8 mouse cellular contexts compared by ENCODE assay signal in genomic region chr6:71990371-71990837, GRCm38 (mm10).
DNase-seq lines count a peak whose midpoint lies in the region; ATAC-seq lines count a peak whose summit lies in the region.
"Had no signal": no experiment of that assay in that cellular context is flagged by ENCODE, and none has a peak within 500 bp of the region (broad histone marks: within the 10 kb centered on the region; RNA-seq: fewer than 3 reads in every experiment).

No protein-coding gene starts in this region.

- H3K27me3 ChIP-seq in lung, embryonic 16.5 days (ENCODE audit: control insufficient read depth, insufficient read depth, low read depth, low read length) = no peaks in the 10 kb centered on the region
- no peaks in the 10 kb centered on the region for H3K27me3 ChIP-seq in hindbrain, embryonic 11.5 days (ENCODE audit: control insufficient read depth, insufficient read depth, low read length)
- no peaks in the 10 kb centered on the region for H3K27me3 ChIP-seq in stomach, embryonic 14.5 days (ENCODE audit: control insufficient read depth, insufficient read depth, low read length)
- H3K27me3 ChIP-seq: liver, embryonic 15.5 days had no signal

- H3K4me1 ChIP-seq in lung, embryonic 16.5 days (replicated peaks; ENCODE audit: control insufficient read depth, insufficient read depth, low read length) = peaks cover 19% of the 10 kb centered on the region
- H3K4me1 ChIP-seq in hindbrain, embryonic 11.5 days (replicated peaks; ENCODE audit: control insufficient read depth, insufficient read depth, low read length) = no peaks in the 10 kb centered on the region
- H3K4me1 ChIP-seq in stomach, embryonic 14.5 days (ENCODE audit: control insufficient read depth, insufficient read depth, low read length) = peaks cover 19% of the 10 kb centered on the region

- H3K9ac ChIP-seq in lung, embryonic 16.5 days (ENCODE audit: low read length) = no peak overlapping the region
- no peak overlapping the region for H3K9ac ChIP-seq in hindbrain, embryonic 11.5 days (ENCODE audit: low read depth, low read length)
- no peak overlapping the region for H3K9ac ChIP-seq in stomach, embryonic 14.5 days (replicated peaks; ENCODE audit: low read depth, low read length)
- H3K9ac ChIP-seq: liver, embryonic 15.5 days had no signal

- ATAC-seq in lung, embryonic 16.5 days (ENCODE audit: low read depth) = no peak
- no peak for ATAC-seq in hindbrain, embryonic 11.5 days (ENCODE audit: low FRiP score)
- no peak for ATAC-seq in stomach, embryonic 14.5 days (ENCODE audit: insufficient number of reproducible peaks, insufficient read depth, low FRiP score, low read depth)

- no peak overlapping the region for H3K4me3 ChIP-seq in lung, embryonic 16.5 days (ENCODE audit: low read length)
- H3K4me3 ChIP-seq in hindbrain, embryonic 11.5 days (ENCODE audit: low read depth, low read length) = no peak overlapping the region
- H3K4me3 ChIP-seq in stomach, embryonic 14.5 days (ENCODE audit: low read depth, low read length) = no peak overlapping the region
- H3K4me3 ChIP-seq: liver, embryonic 15.5 days had no signal

- no peak overlapping the region for H3K4me2 ChIP-seq in lung, embryonic 16.5 days (ENCODE audit: low read depth, low read length)
- H3K4me2 ChIP-seq in hindbrain, embryonic 11.5 days (replicated peaks; ENCODE audit: low read depth, low read length) = no peak overlapping the region
- no peak overlapping the region for H3K4me2 ChIP-seq in stomach, embryonic 14.5 days (replicated peaks; ENCODE audit: low read depth, low read length)
- H3K4me2 ChIP-seq: liver, embryonic 15.5 days had no signal

- DNase-seq in lung, postnatal 10 days = no peak
- peak; percentile 87 for DNase-seq in cerebellum, adult 8-10 months
- peak; percentile 39 for DNase-seq in hindbrain, embryonic 11.5 days (ENCODE audit: low spot score)
- no peak for DNase-seq in left cerebral cortex, adult 11 months (ENCODE audit: low spot score)
- DNase-seq in thymus, adult 18-20 months = no peak

- 64% methylated on average over 8 of the region's 8 CpGs for WGBS in lung, embryonic 16.5 days
- 64% methylated on average over 8 of the region's 8 CpGs for WGBS in hindbrain, embryonic 11.5 days
- 68% methylated on average over 8 of the region's 8 CpGs for WGBS in stomach, embryonic 14.5 days

- no peaks in the 10 kb centered on the region for H3K9me3 ChIP-seq in lung, embryonic 16.5 days (ENCODE audit: control insufficient read depth, low read length)
- no peaks in the 10 kb centered on the region for H3K9me3 ChIP-seq in hindbrain, embryonic 11.5 days (ENCODE audit: control insufficient read depth, low read length)
- H3K9me3 ChIP-seq in stomach, embryonic 14.5 days (ENCODE audit: control insufficient read depth, low read depth, low read length) = no peaks in the 10 kb centered on the region
- H3K9me3 ChIP-seq: liver, embryonic 15.5 days had no signal

- no peaks in the 10 kb centered on the region for H3K36me3 ChIP-seq in lung, embryonic 16.5 days (ENCODE audit: control insufficient read depth, insufficient read depth, low read length)
- H3K36me3 ChIP-seq in hindbrain, embryonic 11.5 days (ENCODE audit: control insufficient read depth, insufficient read depth, low read length) = no peaks in the 10 kb centered on the region
- no peaks in the 10 kb centered on the region for H3K36me3 ChIP-seq in stomach, embryonic 14.5 days (ENCODE audit: control insufficient read depth, insufficient read depth, low read length)
- H3K36me3 ChIP-seq: liver, embryonic 15.5 days had no signal

- peak overlapping the region; percentile 68 for H3K27ac ChIP-seq in lung, embryonic 16.5 days (ENCODE audit: low read length)
- no peak overlapping the region for H3K27ac ChIP-seq in hindbrain, embryonic 11.5 days (ENCODE audit: low read depth, low read length)
- H3K27ac ChIP-seq in stomach, embryonic 14.5 days (ENCODE audit: low read length) = peak overlapping the region; percentile 61; the same call in 1 of the 2 replicates
- H3K27ac ChIP-seq: liver, embryonic 15.5 days had no signal

Comparison
In these comparisons a context has a peak if more than half of its experiments do, and no peak if none do; other contexts are left out.
1. DNase-seq: peak in cerebellum, adult 8-10 months (single experiment) and hindbrain, embryonic 11.5 days (single experiment); none in lung, postnatal 10 days (single experiment), left cerebral cortex, adult 11 months (single experiment) and thymus, adult 18-20 months (0 of 2).